Mouse (Mus musculus): Measurements from ENCODE around the gene Borcs6.

- TF ChIP-seq POLR2A (IDR thresholded peaks at IDR 0.05; ENCODE audit: control insufficient read depth, low read depth, low read length): no peak
- no peak for TF ChIP-seq CTCF (IDR thresholded peaks at IDR 0.05; ENCODE audit: control insufficient read depth, insufficient read depth, insufficient replicate concordance, low read depth, low read length)
Measured at GRCm38 (mm10) chr11:69059975-69060411, 476 bp downstream of the Borcs6 start.
